Mouse (Mus musculus) MN1 (cell line): ENCODE measurements around the gene Mpzl2.
A peak's percentile ranks its signal among the peaks of the same experiment; 100 is the strongest.
"Not testable (repeated sequence)": the region's sequence is repeated elsewhere in the genome, so short reads cannot be mapped to it uniquely, and the experiment has no call there.

Experiments
- DNase-seq: peaks from one replicate; pipeline ENCODE4 v3.0.0-alpha.2; 2016; ENCODE audit warnings: low spot score

Gene Mpzl2

DNA sequence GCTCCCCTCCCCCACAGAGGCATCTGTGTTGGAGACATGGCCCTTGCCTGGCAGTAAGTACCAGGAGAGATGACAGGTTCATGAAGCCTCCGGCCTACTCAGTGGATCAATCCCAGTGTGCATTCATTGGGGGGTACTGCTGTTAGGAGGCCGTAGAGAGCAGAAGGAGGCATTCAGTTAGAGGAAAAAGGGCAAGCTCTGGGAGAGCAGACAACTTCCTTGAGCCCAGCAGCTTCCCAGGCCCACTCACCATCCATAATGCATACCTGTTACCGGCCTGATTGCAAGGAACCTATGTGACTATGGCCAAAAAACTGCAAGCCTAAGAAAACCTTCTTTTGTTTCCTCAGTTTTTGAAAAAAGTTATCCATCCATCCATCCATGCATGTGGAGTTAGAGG is 5.1 kb upstream of the Mpzl2 start:
- no peak for DNase-seq

DNA sequence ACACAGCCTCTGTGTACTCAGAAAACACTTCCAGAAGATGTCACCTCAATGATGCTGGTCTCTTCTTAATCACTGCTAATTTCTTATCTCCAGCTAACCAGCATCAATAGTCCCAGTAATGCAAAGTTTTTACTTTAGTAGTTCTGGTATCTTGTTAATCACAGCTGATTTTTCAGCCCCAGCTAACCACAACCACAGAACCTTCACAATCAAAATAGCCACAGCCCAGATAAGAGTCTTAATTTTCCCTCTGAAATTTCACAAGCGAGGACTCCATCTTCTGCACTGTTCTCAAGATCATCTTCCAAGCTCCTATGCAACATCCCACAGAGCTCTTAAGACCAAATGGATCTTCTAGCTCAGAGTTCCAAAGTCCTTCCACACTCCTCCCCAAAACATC is 1.8 kb upstream of the Mpzl2 start:
- DNase-seq = not testable (repeated sequence)

DNA sequence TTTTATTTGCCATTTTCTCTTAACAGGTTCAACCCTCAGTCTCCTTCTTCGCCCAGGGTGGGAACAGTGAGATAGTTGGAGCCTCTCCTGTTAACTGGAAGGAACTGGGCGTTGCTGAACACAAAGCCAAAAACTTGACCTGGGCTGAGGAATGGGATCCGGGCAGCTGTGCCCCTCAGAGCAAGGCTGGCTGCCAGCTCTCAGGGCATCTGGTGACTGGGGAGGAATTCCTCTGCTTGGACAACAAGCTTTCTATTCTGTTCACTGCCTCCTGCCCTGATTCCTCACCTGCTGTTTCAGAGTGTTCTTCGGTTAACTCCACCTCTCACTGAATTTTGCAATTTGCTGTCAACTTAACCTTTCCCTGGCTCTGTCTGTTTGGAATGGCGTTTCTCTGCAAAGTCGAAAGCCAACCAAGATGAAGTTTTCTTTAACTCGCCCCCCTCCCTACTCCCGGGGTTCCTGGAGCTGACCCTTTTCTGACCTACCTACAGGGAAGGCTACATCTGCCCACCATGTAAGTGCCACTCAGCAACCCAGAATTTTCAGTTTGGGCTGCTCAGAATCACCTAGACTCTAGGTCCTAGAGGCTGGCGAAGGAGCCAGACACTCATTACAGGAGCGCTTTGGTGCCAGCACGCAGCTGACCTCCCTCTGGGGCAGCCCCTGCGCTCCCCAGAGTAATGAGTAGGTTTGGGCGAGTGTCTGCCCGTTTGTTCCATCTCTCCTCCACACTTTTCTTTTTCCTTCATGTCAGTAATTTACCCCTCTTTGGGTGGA is 657 bp downstream of the Mpzl2 start:
- no peak for DNase-seq

DNA sequence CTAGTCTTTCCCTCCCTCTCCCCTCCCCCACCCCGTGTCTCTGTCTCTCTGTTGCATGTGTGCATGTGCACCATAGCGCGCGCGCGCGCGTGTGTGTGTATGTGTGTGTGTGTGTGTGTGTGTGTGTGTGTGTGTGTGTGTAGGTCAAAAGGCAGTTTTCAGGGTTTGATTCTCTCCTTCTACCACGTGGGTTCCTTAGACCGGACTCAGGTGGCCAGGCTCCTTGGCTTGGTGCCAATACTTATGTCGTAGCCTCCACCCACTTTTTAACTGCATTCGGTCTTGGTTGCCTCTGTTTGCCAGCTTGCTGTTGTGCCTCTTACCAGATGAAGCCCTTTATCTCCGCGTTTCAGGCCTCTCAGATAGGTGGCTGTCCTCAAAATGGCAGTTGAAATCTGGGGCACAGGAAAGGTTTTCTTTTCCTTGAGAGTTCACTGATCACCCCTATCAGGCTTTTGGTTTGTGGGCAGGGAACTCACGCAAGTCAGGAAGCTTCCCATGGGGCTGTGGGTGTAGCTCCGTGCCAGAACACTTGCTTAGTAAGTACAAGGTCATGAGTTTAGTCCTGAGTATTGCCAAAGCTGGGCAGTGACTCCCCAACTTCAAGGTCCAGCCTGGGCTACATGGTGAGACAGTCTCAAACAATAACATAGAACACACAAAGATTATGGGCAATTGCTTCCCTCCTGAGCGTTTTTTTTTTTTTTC is 1.7 kb downstream of the Mpzl2 start:
- no peak for DNase-seq

DNA sequence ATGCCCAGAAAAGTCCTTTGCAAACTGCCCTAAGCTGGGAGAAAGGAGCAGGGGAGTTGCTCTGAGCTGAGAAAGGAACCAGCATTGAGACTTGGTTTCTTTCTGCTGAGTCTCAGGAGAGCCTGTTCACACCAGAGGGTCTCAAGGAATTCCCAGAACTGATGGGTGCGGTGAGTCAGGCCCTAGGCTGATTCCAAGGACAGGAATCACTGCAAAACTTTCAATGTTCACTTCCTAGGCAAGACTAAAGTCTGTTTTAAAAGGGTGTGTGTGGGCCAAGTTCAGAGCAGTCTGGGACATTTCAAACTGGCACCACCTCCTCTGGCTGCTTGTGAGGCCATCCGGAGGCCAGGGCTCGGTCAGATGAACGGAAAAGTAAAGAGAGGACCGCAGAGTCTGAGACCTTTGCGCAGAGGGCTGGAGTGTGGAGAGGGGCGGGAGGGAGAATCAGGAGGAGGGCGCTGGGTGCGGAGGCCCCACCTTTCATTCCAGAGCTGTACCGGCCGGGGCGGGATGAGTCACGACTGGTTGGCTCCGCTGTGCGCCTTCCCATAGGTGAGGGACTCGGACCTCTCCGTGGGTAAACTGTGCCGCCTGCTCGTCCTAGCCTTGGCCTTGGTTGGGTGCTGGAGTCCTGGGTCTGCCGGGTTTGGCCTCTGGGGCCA is 2.6 kb downstream of the Mpzl2 start:
- no peak for DNase-seq

DNA sequence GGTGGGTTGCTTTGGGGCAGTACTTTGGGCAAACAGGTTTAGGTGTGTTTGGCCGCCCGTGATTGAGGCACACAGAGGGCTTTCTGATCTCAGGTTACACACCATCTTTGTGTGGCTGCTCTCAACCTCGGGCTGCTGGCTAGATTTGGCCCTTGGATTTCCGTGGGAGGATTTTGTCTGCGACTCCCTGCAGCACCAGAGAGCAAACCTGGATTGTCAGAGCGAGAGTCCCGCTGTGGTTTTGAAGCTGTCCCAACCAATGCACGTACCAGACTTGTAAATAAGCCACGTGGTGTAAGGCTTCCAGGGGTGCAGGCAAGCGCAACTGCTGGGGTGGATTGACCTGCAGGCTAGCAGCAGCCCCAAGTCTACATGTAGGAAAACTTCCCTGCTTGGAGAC is 3.3 kb downstream of the Mpzl2 start:
- DNase-seq = no peak

DNA sequence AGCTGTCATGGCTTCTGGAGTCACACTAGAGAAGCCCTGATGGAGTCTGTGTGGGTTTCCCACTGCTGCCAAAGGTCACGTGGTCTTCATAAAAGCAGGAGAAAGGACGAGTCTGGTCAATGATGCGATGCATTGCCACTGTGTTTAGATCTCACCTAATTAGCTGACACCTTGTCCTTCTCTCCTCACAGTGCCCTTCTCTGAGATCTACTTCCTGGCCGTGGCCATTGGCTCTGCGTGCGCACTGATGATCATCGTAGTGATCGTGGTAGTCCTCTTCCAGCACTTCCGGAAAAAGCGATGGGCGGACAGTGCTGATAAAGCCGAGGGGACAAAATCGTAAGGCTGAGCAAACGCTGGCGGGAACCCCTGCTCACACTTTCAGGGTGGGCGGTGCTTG is 7.4 kb downstream of the Mpzl2 start:
- DNase-seq = no peak

DNA sequence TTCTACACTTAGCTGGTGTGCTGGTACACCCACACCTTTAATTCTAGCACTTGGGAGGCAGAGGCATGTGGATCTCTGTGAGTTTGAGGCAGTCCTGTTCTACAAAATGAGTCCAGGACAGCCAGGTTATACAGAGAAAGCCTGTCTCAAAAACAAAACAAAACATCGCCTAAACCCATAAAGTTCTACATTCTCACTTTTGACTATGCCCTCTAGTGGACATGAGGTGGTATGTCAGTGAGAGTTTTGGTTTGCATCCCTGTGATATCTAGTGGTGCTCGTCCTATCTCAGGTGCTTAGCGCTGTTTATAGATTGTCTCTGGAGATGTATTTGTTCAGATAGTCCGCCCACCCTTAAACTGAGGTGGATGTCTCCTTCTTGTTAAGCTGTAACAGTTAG is 8.9 kb downstream of the Mpzl2 start:
- peak; percentile 40 for DNase-seq

DNA sequence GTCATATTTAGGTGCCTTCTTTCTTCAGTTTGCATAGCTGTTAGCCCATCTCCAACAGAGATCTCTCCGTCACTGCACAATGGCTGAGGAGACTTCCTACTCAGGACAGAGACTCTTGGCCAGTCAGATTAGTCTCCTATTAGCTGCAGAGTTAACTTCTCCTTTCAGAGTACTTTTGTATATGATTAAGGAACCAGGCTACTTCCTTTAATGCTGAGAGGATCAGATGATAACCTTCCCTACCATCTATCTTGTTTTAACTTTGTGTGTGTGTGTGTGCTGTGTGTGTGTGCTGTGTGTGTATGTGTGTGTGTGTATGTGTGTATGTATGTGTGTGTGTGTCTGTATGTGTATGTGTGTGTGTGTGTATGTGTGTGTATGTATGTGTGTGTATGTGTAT is 10.1 kb downstream of the Mpzl2 start:
- no peak for DNase-seq

DNA sequence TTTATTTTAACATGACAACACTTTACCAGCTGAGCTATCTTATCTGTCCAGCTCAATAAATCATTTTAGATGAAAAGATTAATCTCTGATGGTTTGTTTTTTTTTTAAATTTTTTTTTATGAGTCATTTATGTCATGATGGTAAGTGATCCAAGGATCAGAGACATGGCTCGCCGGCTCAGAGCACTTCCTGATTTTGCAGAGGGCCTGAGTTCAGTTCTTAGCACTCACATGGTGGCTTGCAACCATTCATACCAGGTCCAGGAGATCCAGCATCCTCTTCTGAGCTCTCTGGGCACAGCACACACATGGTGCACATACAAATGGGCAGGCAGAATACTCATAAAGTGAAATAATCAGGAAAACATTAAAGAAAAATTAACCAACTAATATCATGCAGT is 10.7 kb downstream of the Mpzl2 start:
- no peak for DNase-seq

DNA sequence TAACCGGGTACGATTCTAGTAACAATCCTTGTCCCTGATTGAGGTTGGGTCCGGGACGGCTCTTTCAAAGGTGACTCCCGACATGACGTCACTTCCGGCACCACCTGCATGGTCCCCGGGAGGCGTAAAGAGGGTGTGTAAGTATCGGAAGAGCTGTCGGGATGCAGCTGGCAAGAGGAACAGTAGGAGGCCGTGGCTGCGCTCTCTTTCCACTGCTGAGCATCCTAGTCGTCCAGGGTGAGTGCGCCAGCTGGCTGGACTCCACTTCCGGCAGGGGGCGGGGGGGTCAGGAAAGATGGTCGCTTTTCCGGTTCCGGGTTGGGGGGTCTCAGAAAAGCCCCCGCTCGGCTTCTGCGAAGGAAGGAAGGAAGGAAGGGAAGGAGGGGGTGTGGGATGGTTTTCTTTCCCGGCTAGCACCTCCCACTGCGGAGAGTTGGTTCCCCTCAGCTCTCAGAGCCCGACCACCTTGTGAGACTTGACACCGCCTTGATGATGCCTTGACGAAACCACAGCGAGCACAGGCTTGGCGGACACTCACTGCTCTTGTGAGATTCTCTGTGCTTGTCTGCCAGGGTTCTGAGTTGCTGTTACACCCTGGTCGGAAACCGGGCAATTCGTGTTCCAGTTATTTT is 15.6 kb downstream of the Mpzl2 start, which contains the start of gene Mpzl3:
Mpzl3 (plus strand) TSS at position 105 of the 632 bp plus-strand sequence.
- peak; percentile 84 for DNase-seq

DNA sequence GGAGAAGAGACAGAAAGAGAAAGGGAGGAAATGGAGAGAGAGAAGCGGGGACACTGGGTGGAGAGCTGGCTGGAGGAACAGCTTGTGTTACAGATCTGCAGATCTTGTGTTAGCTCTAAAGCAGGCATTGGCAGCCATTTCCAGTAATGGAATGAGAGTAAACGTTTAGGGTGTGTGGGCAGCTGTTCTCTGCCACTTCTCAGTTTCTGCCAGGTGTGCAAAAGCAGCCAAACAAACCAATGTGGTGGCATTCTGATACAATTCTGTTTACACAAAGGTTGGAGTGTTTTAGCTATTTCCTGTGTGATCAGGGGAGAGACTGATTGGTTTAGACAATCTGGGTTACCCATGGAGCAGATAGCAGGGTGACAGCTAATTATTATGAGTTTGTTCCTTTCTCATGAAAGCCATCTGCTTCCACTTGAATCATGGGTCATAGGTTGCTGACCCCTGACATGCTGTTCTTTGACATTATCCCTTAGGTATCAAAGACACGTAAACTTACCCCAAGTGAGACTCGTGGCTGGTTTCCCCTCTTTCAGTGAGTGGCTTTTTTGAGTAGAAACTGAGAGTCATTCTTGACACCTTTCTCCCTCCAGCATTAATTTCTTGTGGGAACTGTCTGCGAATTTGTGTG is 18.8 kb downstream of the Mpzl2 start:
- no peak for DNase-seq

DNA sequence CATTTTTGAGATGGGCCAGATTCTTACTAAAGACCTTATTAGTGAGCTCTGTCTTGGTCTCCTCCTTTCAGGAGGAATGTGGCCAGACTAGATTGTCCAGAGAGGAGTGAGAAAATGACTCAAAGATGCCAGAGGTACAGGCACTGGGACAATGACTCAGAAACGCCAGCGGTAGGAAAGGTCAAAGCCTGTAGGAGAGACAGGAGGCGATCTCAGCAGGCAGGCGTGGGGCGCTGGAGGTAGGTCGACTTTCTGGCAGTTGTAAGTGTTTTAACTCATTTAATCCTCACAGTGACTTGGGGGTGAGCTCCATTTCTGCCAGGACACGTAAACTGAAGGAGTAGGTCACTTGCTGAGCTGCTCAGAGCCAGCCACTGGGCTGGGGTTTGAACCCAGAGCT is 20.6 kb downstream of the Mpzl2 start:
- no peak for DNase-seq

DNA sequence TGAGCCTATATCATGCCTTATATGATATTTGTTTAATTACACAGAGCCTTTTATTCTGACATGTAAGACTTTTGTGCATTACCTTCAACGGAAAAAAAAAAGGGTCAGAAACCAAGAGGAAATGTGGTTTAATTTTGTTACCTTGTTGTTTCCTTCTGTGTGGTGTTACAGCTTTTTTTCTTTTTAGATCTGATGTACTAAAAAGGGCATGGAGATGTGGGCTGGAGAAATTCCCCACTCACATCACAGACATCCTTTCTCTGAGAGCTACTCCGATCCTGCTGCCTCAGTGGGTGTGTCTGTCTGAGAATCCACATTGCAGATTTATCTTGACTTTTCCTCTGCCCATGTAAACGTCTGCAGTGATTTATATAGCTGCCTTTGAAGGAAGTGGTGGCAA is 23.1 kb downstream of the Mpzl2 start:
- no peak for DNase-seq

DNA sequence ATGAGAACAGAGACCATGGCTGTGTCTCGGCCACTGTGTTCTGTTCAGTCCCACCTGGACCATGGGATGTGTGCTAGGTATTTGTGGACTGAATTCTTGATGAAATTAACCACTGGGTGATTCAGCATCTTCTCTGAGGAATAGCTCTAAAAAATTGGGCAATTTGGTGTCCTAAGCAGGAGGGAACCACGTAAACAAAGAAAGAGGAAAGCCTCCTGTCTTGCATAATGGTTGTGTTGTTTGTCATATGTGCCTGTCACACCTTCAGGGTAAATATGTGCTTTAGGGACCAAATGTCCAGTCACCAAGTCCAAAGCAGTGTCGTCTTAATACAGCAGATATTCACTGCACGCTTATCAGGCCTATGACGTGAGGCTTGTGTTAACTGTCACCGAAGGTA is 24.8 kb downstream of the Mpzl2 start:
- DNase-seq = no peak

DNA sequence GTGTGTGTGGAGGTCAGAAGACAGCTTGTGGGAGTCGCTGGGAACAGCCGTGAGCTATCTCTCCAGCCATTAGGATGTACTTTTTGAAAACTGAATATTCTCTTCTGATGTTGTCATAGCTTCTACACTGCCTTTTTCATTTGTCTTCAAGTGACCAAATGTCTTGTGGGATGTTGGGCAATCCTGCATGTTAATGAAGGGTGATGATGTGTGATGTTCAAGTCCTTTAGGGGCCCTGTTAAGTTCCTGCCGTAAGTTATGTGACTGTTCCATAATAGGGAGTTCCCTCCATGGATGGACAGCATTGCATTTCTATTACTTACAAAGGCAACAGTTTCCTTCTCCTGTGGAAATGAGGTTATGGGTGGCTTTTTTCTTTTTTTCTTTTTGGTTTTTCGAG is 27.1 kb downstream of the Mpzl2 start:
- DNase-seq = no peak

DNA sequence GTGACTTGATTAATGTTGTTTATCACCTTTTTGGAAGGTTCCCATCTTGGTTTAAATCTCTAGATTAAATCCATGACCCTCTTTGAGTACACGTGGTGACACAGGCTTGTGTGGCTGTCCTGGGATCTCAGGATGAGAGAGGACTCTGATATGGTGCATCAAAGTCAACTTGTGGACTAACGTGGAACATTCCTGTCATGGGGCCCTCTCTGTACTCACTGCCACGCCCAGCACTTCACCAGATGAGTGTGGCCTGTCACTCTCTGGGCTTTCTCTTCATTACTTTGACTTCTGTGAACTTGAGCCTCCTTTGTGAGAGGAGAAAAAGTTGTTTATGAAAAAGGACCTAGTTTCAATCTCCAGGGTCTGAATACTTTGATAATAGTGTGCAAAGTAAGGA is 32.2 kb downstream of the Mpzl2 start:
- DNase-seq = no peak

DNA sequence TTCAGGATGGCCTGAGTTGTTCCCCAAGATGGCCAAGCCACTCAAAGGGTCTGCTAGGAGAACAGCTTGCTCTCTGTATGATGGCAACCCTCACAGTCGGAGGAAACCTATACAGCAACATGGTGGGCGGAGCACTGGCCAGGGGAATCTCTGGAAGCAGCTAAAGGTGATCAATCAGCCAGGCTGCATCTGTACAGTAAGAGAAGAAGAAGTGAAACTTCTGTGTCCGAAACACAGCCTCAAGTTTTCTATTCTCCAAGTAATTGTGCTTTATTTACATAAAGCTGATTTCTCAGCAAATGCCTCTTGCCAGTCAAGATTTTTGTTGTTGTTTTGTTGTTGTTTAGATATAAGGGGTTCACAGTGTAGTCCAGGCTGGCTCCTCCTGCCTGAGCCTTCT is 38.3 kb downstream of the Mpzl2 start:
- no peak for DNase-seq

DNA sequence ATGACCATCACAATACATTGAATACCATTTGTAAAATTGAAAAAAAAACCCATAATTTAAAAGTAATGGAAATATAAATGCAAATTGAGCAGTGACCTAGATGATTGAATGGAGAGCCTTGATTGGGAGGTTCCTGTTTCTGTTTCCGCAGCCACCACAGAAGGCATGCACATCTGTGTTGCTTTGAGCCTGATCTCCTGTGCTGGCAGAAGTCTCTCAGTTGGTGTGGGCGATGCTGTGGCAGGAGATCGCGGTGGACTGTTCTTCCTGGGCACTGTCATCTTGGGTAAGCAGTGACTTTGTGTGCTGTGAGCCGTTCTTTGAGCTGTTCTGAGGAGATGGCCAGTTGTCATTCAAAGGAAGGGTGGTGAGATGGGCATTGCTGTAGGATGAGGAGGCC is 39.4 kb downstream of the Mpzl2 start, which contains the start of gene Jaml:
Jaml (plus strand) TSS at position 173 of the 400 bp plus-strand sequence.
- no peak for DNase-seq

DNA sequence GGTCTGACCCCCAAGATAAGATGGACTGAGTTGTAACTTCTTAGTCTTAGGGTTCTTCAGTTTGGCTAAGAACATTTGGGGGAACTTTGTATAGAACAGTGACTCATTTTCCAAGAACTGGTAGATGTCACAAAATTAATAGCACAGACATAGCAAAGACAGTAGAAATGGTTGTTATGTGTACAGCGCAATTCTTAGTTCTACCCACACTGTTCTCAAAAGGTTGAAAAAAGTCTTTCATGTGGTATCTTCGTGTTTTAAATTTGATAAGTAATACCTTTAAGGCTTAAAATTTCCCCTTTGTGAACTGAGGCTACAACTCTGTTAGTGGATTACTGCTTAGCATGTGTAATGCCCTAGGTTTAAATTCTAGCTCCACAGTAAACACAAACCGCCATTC is 43.5 kb downstream of the Mpzl2 start:
- no peak for DNase-seq

DNA sequence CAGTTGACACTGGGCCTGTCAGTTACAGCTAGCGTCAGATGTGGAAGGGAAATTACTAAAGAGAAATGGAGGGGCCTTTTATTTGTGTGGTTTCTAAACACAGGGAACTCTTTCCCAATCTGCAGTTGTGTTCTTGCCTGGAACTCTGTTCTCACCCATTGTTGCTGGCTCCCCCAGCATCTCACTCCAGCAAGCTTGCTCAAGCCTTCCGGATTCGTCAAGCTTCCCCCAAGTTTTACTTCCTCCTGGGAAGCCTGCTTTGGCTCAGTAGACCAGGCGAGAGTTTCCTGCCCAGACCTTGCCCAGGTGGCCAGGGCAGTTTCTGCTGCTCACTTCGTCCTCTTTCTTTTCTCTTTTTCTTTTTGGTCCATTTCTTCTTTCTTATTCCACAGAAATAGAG is 45.0 kb downstream of the Mpzl2 start:
- no peak for DNase-seq
